Mouse (Mus musculus) ES-E14 (cell line): ENCODE results near the gene Gm26741. TPM values are rescaled to one million over a fixed set of nuclear protein-coding genes. Genes with fewer than 3 reads are reported as not detected.

Source experiments
- DNase-seq: peaks from one replicate; pipeline ENCODE4 v3.0.0-alpha.2; 2013; ENCODE audit warnings: low read depth, low spot score
- H3K27ac ChIP-seq: 2 replicates; pipeline ENCODE4 v1.5.1; 2012; ENCODE audit warnings: low read depth, mild to moderate bottlenecking, low read length, moderate library complexity, mixed read lengths; ENCODE audit not compliant: poor library complexity, insufficient read depth, severe bottlenecking
- H3K36me3 ChIP-seq: 2 replicates; pipeline ENCODE4 v1.6.1; 2012; ENCODE audit warnings: mild to moderate bottlenecking, low read length, moderate library complexity, mixed read lengths; ENCODE audit not compliant: control insufficient read depth, poor library complexity, insufficient read depth, severe bottlenecking
- H3K4me1 ChIP-seq, 2 experiments: fragments of 150-350 bp in 1 of 2; sonication (generic) in 1 of 2; 2 replicates each; pipeline ENCODE4 v1.6.1; 2012; ENCODE audit warnings: low read length in 2 of 2, mild to moderate bottlenecking in 1 of 2, mixed read lengths in 1 of 2; ENCODE audit not compliant: control insufficient read depth in 2 of 2, insufficient read depth in 2 of 2, poor library complexity in 1 of 2
- H3K4me3 ChIP-seq, 2 experiments: fragments of 150-350 bp in 1 of 2; sonication (generic) in 1 of 2; 2 replicates each; pipeline ENCODE4 v1.5.1; 2012; ENCODE audit warnings: low read length in 2 of 2, low read depth in 1 of 2, mild to moderate bottlenecking in 1 of 2, mixed read lengths in 1 of 2; ENCODE audit not compliant: insufficient read depth in 1 of 2, poor library complexity in 1 of 2, severe bottlenecking in 1 of 2
- H3K9ac ChIP-seq: 2 replicates; pipeline ENCODE4 v1.6.1; 2012; ENCODE audit warnings: low read depth, mild to moderate bottlenecking, low read length, mixed read lengths; ENCODE audit not compliant: poor library complexity, insufficient read depth, severe bottlenecking
- H3K9me3 ChIP-seq: fragments of 150-350 bp; sonication (generic); 2 replicates; pipeline ENCODE4 v1.6.1; 2012; ENCODE audit warnings: low read depth, mild to moderate bottlenecking, low read length; ENCODE audit not compliant: control insufficient read depth, insufficient read depth
- CHD2 ChIP-seq: IDR thresholded peaks from 2 replicates; pipeline ENCODE4 v1.6.1; 2014; ENCODE audit warnings: mild to moderate bottlenecking, low read depth, low read length, inconsistent platforms
- HCFC1 ChIP-seq: IDR thresholded peaks from 2 replicates; pipeline ENCODE4 v1.6.1; 2012; ENCODE audit warnings: low read length, inconsistent platforms, borderline replicate concordance; ENCODE audit not compliant: insufficient read depth
- MAFK ChIP-seq: IDR thresholded peaks from 2 replicates; pipeline ENCODE4 v1.6.1; 2014; ENCODE audit warnings: mild to moderate bottlenecking, low read depth, low read length, inconsistent platforms; ENCODE audit not compliant: insufficient read depth
- ZC3H11A ChIP-seq: IDR thresholded peaks from 2 replicates; pipeline ENCODE4 v1.6.1; 2012; ENCODE audit warnings: low read depth, mild to moderate bottlenecking, inconsistent platforms, low read length, borderline replicate concordance
- ZNF384 ChIP-seq: IDR thresholded peaks from 2 replicates; pipeline ENCODE4 v1.6.1; 2012; ENCODE audit warnings: low read depth, low read length, inconsistent platforms
- in situ Hi-C, 2 experiments: fragments of 600-800 bp; cut with MboI; formaldehyde crosslinking; loops; one replicate each; pipeline ENCODE4 v1.15.1; 2025; ENCODE audit warnings: low sequenced_read_pairs in 2 of 2, inconsistent platforms in 1 of 2; ENCODE audit not compliant: unreplicated experiment in 2 of 2
- total RNA-seq: library from RNA; depleted of rRNA; stranded (reverse); fragments of 300-350 nt; gene quantifications from 2 replicates; pipeline ENCODE4 v1.2.3, GENCODE M21; 2012; rRNA removed

Gm26741 gene
- total RNA-seq, 1 experiment, result not detected

DNA sequence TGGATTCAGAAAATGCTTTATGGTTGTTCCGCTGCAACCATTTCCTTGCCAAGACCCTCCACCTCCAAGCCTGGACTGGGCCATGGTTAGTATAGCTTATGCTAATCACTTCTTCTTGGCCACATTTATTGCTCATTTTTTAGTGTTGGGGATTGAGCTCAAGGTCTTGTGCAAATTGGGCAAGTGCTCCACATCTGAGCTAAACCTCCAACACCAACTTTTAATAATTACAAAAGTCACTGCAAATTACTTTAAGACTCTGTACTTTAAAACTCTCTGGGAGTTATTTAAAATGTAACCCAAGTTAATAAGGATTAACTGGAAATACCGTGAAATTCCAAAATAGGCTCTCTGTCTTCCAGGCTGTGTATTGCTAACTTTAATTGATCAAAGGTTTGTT lies 49.0 kb downstream of the Gm26741 start:
- no peak for DNase-seq

More for the DNA sequence above, 49.0 kb downstream of the Gm26741 start:
- TF ChIP-seq CHD2 (no peak), ZC3H11A (no peak), MAFK (no peak), ZNF384 (no peak), HCFC1 (no peak)
- H3K4me1 ChIP-seq, result no peaks in the 10 kb centered on the region
- H3K9me3 ChIP-seq, result no peaks in the 10 kb centered on the region
- H3K4me3 ChIP-seq, result no peak overlapping the region
- H3K9ac ChIP-seq, result no peak overlapping the region
- no peak overlapping the region for H3K27ac ChIP-seq
- in situ Hi-C loops, result no loop called here
- no peaks in the 10 kb centered on the region for H3K36me3 ChIP-seq

Other genes starting within 250 kb of the Gm26741 start
- 0.04 TPM in 1 of 2 replicates, not detected in the other for gene Ros1, start 163.5 kb upstream of the Gm26741 start, total RNA-seq
- 32.5 and 33.2 TPM in 2 replicates for gene Dcbld1, start 125.1 kb upstream of the Gm26741 start, total RNA-seq
- 6.9 and 9.1 TPM in 2 replicates for gene Gopc, start 23.4 kb downstream of the Gm26741 start, total RNA-seq
- gene Nepn, start 30.2 kb downstream of the Gm26741 start, total RNA-seq, result not detected in 2 replicates
- 34.4 and 38.4 TPM in 2 replicates for gene Nus1, start 58.8 kb downstream of the Gm26741 start, total RNA-seq